Mouse (Mus musculus): Measurements from ENCODE around the gene Disc1. TPM values are rescaled to one million over a fixed set of nuclear protein-coding genes. Genes with fewer than 3 reads are reported as not detected.

The Disc1 gene
- polyA plus RNA-seq, 1 experiment, result 1.1 TPM

DNA sequence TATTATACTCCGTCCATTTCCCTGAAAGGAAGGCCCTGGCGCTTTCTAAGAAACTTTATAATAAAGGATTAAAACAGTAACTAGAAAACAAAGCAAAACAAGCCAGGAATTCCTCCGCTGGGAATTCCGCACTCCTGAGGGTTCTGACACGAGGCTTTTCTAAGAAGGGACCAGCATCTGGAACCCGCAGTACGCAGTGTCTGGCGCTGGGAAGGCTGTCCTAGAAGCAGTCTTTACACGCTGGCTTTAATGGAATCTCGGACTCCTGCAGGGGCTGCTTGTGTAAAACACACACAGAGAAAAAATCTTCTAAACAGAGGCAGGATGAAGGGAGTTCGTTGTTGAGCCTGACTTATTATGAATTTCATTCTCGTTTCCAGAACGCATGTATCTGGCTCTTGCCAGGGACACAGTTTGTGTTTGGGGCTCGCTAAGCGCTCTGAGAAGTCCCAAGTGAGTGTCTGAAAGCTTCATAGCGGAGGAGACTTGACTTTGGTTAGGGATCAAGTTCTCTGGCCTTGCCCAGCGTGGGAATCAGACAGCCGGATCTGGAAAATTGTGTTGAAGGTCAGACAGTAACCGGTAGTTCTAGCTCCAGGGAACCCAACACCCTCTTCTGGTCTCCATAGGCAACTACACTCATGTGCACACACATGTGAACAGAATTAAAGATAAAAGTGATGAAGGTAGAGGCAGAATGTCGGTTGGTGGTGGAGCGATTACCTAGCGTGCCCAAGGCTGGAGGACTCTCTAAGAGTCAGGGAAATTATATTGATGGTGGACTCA is 238.1 kb downstream of the Disc1 start:
- TF ChIP-seq POLR2A (IDR thresholded peaks at IDR 0.05; ENCODE audit: borderline replicate concordance, extremely low read depth, low read depth, low read length), result no peak
- TF ChIP-seq CTCF (IDR thresholded peaks at IDR 0.05; ENCODE audit: insufficient read depth, low read length), result no peak
- DNase-seq, result no peak
- 77% methylated on average over 22 of the region's 22 CpGs for WGBS
- Histone ChIP-seq H3K4me1 (ENCODE audit: control insufficient read depth, insufficient read depth, low read length) (peaks cover 10% of the 10 kb centered on the region), H3K4me3 (replicated peaks; ENCODE audit: extremely low read depth, low read depth, low read length) (no peak overlapping the region)

- peaks cover 8% of the 10 kb centered on the region for H3K4me1 ChIP-seq (ENCODE audit: control insufficient read depth, insufficient read depth, low read length)
- WGBS, result 35% methylated on average over 8 of the region's 8 CpGs
- no peak for DNase-seq
- H3K4me3 ChIP-seq (replicated peaks; ENCODE audit: extremely low read depth, low read depth, low read length), result no peak overlapping the region
- TF ChIP-seq POLR2A (IDR thresholded peaks at IDR 0.05; ENCODE audit: borderline replicate concordance, extremely low read depth, low read depth, low read length) (no peak), CTCF (IDR thresholded peaks at IDR 0.05; ENCODE audit: insufficient read depth, low read length) (no peak)
Measured at GRCm38 (mm10) chr8:125292933-125293591, 239.1 kb downstream of the Disc1 start.

GRCm38 (mm10) chr8:125299248-125299647 is 245.3 kb downstream of the Disc1 start:
- no peak overlapping the region for H3K4me3 ChIP-seq (replicated peaks; ENCODE audit: extremely low read depth, low read depth, low read length)
- TF ChIP-seq POLR2A (IDR thresholded peaks at IDR 0.05; ENCODE audit: borderline replicate concordance, extremely low read depth, low read depth, low read length) (no peak), CTCF (IDR thresholded peaks at IDR 0.05; ENCODE audit: insufficient read depth, low read length) (no peak)
- 31% methylated on average over 4 of the region's 4 CpGs for WGBS
- no peak for DNase-seq
- H3K4me1 ChIP-seq (ENCODE audit: control insufficient read depth, insufficient read depth, low read length), result no peaks in the 10 kb centered on the region; the same call in 1 of the 2 replicates

DNA sequence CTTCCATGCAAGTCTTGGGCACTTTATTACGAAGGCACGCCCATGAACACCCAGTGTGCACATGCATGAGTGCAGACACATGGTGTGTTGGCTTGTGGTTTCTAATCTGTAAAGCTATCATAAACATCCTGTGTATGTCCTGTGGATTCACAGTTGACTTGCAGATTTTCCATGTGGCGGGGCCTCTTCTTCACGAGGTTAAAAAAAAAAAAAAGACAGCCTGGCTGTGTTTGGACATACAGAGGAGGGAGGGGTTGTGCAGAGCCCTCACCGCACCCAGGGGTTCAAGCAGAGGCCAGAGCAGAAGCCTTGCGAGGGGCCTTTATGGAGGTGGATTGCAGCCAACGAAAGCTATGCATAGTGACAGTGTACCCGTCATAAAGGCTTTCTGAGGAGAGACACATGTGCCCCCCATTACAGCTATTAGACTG is 248.0 kb downstream of the Disc1 start:
- WGBS, result 42% methylated on average over 8 of the region's 8 CpGs
- H3K4me1 ChIP-seq (ENCODE audit: control insufficient read depth, insufficient read depth, low read length), result no peaks in the 10 kb centered on the region; the same call in 1 of the 2 replicates
- H3K4me3 ChIP-seq (replicated peaks; ENCODE audit: extremely low read depth, low read depth, low read length), result no peak overlapping the region
- TF ChIP-seq CTCF (IDR thresholded peaks at IDR 0.05; ENCODE audit: insufficient read depth, low read length) (no peak), POLR2A (IDR thresholded peaks at IDR 0.05; ENCODE audit: borderline replicate concordance, extremely low read depth, low read depth, low read length) (no peak)
- DNase-seq, result no peak

- no peak for TF ChIP-seq POLR2A (IDR thresholded peaks at IDR 0.05; ENCODE audit: borderline replicate concordance, extremely low read depth, low read depth, low read length)
- TF ChIP-seq CTCF (IDR thresholded peaks at IDR 0.05; ENCODE audit: insufficient read depth, low read length), result no peak
- no peak overlapping the region for H3K4me3 ChIP-seq (replicated peaks; ENCODE audit: extremely low read depth, low read depth, low read length)
- H3K4me1 ChIP-seq (ENCODE audit: control insufficient read depth, insufficient read depth, low read length), result no peaks in the 10 kb centered on the region; the same call in 1 of the 2 replicates
- no peak for DNase-seq
- 77% methylated on average over 10 of the region's 10 CpGs for WGBS
Measured at GRCm38 (mm10) chr8:125306665-125307064, 252.7 kb downstream of the Disc1 start.

DNA sequence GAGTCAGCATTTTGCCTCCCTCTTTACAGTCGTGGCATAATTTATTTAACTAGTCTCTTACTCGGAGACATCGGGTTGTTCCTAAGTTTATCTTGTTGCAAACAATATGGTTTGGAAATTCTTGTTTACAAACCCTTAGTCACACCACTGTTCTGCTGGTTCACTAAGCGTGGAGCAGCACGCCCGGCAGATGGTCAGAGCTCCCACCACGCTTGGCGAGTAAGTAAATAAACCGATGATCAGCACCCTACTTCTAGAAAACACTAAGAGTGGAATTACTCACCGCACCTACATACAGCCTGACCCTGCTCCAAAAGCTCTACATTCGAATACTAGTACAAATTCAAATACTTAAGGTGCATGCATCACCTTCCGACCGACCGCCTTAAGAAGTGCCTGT is 256.0 kb downstream of the Disc1 start:
- WGBS, result 70% methylated on average over 14 of the region's 14 CpGs
- TF ChIP-seq CTCF (IDR thresholded peaks at IDR 0.05; ENCODE audit: insufficient read depth, low read length) (no peak), POLR2A (IDR thresholded peaks at IDR 0.05; ENCODE audit: borderline replicate concordance, extremely low read depth, low read depth, low read length) (no peak)
- Histone ChIP-seq H3K4me1 (ENCODE audit: control insufficient read depth, insufficient read depth, low read length) (no peaks in the 10 kb centered on the region), H3K4me3 (replicated peaks; ENCODE audit: extremely low read depth, low read depth, low read length) (no peak overlapping the region)
- DNase-seq, result no peak

Other genes starting within 250 kb of the Disc1 start
- 50.8 and 63.2 TPM in 2 replicates for gene Gnpat, start 191.2 kb upstream of the Disc1 start, polyA plus RNA-seq (2012; rRNA removed)
- 9.0 and 11.3 TPM in 2 replicates for gene 2810004N23Rik, start 191.1 kb upstream of the Disc1 start, polyA plus RNA-seq (2012; rRNA removed)
- gene Exoc8, start 156.5 kb upstream of the Disc1 start, polyA plus RNA-seq (2012; rRNA removed), result 12.8 and 13.6 TPM in 2 replicates
- gene Sprtn, start 156.3 kb upstream of the Disc1 start, polyA plus RNA-seq (2012; rRNA removed), result 13.6 and 17.8 TPM in 2 replicates
- 33.7 and 40.2 TPM in 2 replicates for gene Egln1, start 104.9 kb upstream of the Disc1 start, polyA plus RNA-seq (2012; rRNA removed)
- 29.1 and 40.2 TPM in 2 replicates for gene Tsnax, start 41.2 kb upstream of the Disc1 start, polyA plus RNA-seq (2012; rRNA removed)

Measured in lung, adult 2 months (tissue).